Mouse (Mus musculus): ENCODE results near the gene Usp21. TPM values are rescaled to one million over a fixed set of nuclear protein-coding genes. Genes with fewer than 3 reads are reported as not detected.

The Usp21 gene
- total RNA-seq, 4 experiments from 2014 or later: 39.3 to 64.7 (median 52.0) TPM

DNA sequence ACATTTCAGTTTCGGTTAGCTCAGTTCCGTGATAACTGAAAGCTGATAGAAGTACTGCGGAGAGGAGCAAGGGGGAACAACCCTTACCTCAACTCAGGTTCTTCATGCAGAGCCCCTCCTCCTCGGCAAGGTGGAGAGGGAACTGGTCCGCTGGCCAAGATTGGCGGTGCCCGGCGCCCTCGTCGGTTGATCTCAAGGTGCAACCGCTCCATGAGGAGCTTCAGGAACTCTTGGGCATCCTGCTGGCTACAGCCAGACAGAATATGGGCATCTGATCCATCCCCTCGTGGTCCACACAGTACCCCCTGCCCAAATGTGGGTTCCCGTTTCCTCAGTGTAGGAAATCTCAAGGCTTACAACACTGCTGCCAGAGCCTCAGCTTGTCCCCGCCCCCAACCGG lies 3.3 kb downstream of the Usp21 start:
- no peak for DNase-seq

DNA sequence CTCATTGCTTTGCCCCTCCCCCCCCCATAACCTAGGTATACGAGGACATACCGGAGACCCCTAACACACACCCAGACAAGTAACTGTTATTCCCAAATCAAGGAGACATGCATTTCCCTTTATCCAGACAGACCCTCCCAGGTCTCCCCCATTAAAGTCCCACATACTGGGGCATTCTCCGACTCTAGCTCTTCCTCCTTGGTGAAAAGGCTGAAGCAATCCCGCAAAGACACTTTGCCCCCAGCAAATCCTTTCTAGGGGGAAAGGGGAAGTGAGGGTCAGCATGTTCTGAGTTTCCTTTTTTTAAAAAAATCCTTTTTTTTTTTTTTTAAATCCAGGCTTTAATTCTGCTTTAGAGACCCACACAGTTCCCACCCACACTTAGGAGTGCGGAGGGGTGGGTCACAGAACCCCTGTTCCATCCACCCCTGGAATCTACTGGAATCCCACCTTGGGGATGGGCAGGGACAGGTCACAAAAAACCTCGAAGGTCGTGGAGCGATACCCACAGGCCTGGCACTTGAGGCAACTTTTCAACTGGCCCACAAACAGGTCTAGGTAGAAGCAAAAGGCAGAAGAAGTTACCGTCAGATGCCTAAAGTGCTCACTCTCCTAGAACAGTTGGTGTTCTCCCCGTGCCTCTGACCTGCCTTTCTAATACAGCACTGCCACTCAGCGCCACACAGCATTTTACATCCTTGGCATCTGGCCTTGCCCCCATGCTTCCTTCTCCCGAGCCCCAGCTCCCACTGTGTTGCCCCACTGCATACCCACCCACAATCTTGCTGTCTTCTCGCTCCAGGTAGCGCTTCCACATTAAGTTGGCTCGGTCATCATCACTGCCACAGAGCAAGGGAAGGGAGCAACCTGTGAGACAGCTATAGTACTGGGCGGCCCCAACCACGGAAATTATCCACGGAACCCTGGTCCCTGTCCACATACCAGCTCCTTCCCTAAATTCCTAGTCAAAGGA lies 4.3 kb downstream of the Usp21 start:
- DNase-seq: no peak

DNA sequence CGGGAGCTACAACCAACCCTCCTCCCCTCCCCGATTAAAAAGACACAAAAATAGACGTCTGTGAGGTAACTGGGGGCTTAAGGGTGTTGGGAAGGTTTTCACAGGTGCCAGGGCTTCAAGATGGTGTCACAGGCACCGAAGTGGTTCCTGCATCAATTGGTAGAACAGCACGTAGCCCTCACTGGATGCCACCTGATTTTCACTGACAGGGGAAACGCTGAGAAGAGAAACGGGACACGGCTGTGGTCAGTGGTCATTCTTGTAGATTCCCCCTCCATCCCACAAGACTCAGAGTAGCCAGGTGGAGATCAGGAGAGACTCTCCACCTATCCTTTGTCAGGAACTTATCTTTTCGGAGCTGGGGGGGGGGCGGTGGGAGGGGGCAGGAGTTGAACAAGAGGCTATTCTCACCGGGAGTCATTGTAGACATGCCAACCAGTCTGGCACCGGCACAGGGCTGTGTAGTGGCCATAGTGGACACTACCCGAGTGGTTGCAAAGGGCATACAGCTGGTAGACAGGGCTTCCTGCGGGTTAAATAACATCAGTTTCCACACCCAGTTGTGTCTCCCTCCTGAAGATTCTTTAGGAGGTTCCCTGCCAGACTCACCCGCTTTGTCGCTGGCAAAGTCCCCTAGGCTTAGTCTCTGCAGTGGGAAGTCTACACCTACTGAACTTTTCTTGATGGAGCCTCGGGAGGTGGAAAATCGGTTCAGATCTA lies 5.5 kb downstream of the Usp21 start:
- no peak for DNase-seq

DNA sequence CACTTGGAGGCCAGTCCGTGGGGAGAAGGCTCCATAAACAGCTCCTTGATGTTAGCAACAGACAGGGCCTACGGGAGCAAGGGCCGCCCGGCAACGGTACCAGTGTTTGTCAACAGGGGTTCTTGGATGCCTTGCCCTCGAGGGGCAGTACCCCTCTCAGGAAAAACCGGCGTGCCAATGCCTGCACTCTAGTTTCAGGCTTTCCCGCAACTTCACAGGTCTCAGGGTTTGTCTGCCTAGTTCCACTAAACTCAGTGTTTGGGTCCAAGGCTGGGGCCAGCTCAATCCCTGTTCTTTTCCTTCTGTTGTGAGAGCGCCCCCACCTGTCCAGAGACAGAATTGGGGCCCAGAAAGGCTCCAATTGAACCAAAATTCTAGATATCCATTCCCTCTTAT lies 6.3 kb downstream of the Usp21 start:
- peak; percentile 71 for DNase-seq

DNA sequence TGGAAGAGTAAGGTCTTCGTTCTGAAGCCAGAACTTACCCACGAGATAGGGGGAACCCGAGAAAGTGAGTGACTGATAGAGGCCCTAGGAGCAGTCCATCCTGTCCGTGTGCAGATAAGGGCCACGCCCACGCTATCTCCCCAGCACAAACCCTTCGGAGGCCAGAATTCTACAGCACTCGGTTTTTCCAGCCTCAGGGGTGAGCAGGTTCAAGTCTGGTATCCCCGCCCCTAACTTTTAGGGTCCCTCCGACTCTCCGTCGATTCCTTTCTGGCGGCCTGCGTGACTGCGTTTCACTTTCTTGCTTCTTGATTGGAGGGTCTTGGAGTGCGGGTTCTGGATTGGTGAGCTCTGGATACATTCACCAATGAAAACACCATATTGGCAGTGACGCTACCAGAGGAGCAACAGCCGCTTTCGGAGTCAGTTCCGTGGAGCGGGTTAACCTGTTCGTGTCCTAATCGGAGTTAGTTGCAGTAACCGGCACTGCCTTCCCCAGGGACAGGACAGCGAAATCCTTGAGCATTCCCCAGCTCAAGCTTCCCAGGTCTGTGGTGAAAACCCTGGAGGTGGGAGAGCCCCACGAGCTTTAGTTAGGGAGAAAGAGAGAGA lies 6.8 kb downstream of the Usp21 start, which contains the start of gene Ppox:
Ppox (minus strand) TSS at position 271 of the 612 bp plus-strand sequence.
- DNase-seq: peak; percentile 95

DNA sequence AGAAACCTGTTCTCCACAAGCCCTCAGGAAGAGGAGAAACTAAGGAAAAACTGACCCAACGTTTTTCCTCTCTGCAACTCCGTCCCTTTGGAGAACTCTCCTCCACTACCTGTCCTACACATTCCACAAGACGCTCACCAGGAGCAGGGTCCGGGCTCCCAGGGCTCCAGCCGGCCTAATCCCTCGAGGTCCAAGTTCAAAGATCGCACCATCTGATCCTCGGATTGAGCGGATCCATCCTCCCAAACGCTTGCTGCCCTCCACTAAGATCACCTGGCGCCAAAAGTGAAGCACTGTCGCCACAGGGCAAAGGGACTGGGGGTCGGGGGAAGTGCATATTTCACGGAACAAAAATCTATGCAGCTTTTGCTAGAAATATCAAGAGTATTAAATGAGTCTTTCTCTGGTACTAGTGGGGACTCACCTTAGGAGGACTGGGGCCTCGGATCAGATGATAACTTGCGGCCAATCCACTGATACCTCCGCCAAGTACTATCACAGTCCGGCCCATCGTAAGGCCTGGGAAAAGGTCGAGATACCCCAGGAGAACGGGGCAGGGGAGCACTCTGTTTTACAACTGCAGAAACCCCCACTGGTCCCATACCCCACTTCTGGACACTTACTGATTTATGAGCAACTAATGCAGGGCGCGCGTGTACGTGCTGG lies 7.4 kb downstream of the Usp21 start:
- no peak for DNase-seq

DNA sequence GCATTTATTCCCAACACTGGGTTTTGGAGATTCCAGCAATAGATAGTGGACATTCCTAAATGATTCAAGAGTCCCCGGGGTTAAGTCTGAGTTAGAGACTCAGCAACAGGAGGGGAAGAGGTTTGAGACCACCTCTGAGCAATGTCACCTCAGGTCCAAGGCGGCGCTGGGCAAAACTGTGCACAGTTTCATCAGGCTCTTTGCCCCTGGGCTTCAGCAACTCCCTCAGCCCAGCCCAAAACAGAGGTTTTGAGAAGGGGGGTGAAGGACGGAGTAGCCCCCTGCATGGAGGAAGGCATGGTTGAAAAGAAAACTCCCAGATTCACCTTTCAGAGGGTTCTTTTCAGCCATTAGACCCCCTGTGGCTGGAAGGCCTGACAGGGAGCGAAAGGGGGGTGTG lies 8.1 kb downstream of the Usp21 start:
- DNase-seq: no peak

DNA sequence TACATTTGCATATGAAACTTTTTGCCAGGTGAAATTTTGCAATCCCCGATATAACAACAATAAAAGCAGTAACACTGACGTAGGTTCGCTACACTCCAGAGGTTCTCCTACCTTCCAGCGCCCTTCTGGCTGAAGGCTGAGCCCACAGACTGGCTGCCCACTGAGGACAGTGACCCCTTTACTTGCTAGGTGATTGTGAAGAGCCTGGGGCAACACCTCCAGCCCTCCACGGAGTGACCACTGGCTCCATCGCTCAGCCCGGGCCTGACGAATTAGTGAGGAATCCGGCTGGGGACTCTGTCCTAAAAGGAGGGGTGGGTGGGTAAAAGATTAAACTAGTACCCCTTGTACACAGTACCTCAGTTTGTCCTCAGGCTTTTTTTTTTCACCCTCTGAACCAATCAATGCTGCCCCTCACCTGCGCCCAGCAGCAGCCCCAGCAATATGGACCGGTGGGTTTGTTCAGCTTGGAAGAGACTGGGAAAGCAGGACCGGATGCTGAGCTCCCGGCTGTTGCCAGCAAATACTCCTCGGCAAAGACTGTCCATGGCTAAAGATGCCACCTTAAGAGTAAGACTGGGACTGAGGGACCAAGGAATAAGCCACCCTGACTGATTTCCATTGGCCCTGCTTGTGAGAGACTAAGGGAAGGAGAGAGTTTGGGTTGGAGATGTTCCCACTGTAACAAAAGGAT lies 8.6 kb downstream of the Usp21 start:
- DNase-seq: peak; percentile 5

DNA sequence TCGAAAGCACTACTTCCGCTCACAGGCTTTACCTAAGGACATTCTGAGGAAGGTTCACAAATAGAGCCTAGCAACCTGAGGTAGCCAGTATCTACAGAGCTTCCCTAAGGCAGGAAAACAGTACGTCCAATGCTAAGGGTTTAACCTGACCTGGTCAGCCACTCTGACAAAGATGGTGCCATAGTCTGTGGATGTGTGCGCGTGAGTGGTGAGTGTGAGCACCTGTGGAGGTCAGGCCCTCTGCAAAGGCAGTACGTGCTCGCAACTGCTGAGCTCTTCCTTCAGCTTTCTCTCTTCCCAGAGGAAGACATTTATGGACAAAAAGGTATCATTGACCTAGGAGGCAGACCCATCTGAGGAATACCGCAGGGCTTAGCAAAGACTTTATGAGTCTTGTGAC lies 9.4 kb downstream of the Usp21 start:
- DNase-seq: peak; percentile 1

DNA sequence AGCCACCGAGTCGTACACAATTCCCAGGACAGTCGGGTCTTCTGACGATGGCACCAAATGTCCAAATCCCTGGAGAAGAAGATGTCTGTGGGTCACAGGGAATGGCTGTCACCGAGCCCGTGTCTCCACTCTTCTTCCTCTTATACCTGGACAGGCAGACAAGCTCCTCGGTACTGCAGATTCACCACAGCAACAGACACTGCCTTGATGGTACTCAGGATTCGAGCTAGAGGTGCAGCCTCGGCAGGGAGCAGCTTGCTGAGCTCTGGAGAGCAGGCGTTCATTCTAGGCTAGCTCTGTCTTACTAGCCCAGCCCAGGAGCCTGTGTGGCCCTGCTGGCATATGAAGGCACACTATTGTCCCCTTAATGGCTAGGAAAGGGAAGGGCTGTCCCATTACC lies 10.1 kb downstream of the Usp21 start:
- no peak for DNase-seq

DNA sequence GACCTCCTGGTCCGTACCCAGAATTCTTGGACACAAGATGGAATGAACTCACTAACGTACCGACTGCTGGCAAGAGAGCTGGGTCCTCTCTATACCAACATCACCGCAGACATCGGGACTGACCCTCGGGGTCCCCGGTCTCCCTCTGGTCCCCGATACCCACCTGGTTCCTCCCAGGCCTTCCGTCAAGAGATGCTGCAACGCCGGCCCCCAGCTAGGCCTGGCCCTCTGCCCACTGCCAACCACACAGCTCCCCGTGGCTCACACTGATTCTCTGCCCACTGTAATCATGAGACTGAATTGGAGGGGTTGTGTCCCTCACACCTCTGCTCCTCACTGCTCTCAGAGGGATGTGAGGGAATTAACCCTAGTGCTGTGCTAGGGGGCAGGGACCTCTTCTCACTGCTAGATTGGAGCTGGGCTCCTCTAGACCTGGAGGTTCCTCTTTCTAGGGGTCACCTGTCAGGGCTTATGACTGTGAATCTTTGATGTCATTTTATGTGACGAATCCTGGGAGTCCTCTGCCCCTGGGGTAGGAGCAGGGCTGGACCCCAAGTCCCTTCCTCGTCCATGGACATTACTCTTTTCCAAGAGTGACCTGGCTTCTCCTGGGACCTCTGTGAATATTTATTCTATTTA lies 11.6 kb downstream of the Usp21 start:
- no peak for DNase-seq

DNA sequence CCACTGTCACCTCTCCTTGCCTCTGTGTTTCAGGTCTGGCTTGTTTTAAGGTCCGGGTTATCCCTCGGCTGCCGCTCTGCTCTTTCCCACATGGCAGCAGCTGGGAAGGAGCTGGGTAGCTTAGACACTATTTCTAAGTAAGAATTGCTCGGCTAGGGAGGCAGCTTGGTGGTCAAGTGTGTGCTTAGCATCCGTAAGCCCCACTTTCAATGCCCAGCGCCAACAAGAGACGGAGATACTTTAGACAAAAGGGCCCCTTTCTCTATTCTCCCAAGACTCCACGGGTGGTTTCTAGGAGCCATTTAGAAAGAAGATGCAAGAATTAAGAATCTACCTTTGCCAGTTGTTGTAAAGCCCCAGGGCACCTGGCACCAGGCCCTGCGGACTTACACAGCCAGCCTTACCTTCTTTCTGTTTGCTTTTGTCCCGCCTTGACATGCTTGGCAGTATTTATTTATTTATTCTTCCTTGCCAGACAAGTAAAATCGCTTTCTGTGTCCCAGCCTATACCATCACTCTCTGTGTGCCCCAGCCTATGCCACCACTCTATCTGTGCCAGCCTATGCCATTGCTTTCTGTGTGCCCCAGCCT lies 12.6 kb downstream of the Usp21 start:
- no peak for DNase-seq

DNA sequence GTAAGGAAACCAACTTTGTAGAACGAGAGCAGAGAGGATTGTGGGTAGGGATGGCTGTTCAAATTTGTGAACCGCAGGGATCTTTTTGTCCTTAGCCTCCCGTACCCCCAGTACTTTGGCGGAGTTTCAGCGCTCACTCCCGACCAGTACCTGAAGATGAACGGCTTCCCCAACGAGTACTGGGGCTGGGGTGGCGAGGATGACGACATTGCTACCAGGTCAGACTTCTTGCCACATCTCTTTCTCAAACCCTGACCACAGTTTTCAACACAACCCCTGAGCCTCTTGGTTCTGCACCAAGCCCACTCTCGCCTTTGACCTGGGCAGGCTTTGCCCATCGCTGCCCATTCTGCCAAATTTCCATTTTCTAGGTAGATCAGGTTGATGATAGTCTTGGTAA lies 13.6 kb downstream of the Usp21 start:
- DNase-seq: no peak

DNA sequence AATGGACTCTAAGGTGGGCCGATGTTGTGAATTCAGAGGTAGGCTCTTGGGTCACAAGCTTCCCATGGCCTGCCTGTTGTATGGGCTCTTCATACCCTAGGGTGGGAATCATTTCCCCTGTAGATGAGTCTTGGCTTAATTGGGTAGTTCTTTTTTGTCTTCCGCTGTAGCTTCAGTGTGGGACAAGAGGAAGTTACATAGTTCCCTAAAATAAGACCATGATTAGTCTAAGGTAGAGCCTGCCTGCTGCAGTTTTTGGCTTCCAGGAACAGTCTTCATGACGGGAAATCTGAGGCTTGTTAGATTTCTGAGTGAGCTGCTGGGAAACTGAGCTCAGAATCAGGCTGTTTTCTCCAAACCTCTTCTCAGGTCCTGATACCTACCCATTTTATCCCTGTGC lies 15.7 kb downstream of the Usp21 start:
- no peak for DNase-seq

DNA sequence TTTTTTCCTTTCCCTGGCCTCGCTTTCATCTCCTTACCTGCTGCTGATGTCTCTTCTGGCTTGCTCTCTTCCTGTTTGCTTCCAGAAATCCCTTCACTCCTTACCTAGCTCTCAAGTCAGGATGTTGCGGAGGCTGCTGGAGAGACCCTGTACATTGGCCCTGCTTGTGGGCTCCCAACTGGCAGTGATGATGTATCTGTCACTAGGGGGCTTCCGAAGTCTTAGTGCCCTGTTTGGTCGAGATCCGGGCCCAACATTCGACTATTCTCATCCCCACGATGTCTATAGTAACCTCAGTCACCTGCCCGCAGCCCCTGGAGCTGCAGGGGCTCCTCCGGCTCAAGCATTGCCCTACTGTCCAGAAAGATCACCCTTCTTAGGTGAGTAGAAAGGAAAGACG lies 16.2 kb downstream of the Usp21 start:
- DNase-seq: no peak

DNA sequence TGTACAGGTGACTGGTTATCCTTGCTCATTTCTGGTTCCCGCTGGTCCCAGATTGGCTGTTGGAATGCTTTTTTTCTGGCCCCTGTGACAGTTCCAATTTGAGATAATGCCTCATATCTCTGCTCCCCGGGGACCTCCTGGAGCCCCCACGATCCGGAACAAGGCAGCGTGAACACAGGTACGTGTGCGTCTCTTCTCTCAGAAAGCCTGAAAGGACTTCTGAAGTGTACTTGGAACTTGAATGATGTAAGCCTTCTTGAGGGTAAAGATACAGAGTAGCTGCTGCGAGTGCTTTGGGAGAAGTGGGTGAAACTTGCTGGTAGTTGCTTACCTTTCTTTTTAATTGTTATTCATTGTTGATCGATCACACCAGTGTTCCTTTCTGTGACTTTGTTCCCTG lies 16.6 kb downstream of the Usp21 start:
- DNase-seq: no peak

DNA sequence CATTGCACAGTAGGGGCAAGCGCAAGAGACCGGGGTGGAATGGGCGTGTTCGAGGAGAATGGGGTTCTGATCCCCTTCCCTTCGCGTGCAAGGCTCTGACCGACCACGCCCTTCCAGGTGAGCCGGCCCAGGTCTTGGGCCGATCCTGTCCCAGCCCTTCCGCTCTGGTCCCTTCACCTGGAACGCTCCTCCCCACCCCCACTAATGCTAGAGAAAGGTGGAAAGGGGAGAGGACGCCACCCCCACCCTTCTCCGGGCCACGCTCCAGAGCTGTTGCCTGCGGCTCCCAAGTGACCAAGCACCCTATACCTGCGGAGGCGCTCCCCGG lies 17.3 kb downstream of the Usp21 start:
- DNase-seq: no peak

DNA sequence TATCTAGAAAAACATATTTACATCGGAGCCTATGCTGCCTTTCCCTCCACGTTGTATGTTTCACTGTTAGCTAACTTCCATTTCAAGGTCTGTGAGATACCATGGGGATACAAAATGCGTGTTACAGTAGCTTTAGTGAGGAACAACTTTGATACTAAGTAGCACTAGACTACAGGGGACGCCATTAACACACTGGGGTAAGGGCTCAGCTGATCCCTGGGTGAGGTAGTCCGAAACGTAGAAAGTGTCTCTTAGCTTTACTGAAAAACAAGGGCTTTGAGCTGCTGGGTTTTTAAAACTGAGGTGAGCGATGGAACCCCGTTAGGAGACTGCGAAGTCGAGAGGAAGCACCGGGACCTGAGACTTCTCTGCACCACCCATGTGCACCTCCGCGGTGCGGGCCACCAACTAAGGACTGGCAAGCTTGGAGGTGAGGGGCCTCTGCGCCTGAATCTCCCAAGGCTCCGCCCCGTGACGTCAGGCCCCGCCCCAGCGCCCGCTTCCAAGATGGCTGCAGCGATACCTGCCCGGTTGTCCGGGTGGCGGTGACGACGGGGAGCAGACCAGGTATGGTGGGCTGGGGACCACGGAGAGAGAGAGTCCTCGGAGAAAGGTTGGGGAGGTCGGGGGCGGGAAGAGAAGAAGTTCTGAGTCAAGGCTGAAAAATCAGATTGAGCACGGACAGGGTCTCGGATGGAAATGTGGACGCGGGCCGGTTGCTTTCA lies 17.8 kb downstream of the Usp21 start, which contains the start of gene B4galt3:
B4galt3 (plus strand) TSS at position 481 of the 725 bp plus-strand sequence.
- peak; percentile 93 for DNase-seq

DNA sequence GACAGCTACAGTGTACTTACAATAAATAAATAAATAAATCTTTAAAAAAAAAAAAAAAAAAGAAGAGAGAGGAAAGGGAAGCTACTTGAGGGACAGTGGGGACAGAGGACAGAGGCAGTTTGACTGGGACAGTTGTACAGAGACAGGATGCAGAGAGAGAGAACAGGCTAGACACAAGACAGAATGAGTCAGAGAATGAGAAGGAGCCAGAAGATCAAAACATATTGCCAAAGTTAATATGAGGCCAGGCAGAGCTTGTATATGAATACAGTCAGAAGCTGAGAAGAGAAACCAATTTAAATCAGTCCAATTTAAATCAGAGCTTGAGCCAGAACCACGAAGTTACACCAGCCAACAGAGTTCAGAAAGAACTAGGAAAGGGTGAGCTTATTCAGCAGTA lies 19.4 kb downstream of the Usp21 start:
- DNase-seq: no peak

DNA sequence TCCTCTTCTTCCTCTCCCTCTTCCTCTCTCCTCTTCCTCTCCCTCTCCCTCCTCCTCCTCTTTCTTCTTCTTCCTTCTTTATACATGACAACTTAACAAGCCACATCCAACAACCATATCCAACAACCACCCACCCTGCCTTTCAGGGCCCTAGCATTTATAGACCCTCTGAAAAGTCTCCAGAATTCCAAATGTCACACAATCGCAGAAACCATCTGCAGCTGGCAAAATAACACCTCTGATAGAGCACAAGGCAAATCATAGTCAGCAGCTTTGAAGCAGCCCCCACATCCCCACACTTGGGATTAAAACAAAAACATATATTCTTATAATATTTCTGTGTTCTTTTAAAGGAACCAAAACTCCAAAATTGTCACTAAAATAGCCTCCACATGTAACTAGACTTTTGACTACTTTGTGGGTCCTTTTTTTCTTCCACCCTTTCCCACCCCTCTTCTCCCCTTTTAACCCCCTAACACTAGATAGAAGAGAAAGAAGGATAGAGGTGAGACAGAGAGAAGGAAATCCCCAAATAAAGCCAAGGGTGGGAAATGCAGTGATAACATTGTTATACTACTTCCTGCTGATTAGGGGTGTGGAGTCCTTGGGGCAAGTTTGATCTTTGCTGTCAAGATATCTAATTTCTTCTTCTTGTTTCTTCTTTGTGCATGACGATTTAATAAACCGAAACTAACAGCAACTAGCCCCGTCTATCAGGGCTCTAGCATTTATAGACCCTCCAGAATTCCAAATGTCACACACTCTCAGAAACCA lies 21.6 kb downstream of the Usp21 start:
- no peak for DNase-seq

Measured in adrenal gland, adult 8-10 months (tissue).